Mouse (Mus musculus) cerebellum, adult 2 months (tissue): ENCODE measurements around the gene Dcaf11.
A peak's percentile ranks its signal among the peaks of the same experiment; 100 is the strongest.

Experiments used
- CTCF ChIP-seq: fragments of 200-500 bp; IDR thresholded peaks from 2 replicates; pipeline ENCODE4 v1.5.1; 2011; ENCODE audit warnings: low read depth, mild to moderate bottlenecking, control low read depth, low read length, moderate library complexity, borderline replicate concordance; ENCODE audit not compliant: insufficient read depth
- POLR2A ChIP-seq: fragments of 200-500 bp; IDR thresholded peaks from 2 replicates; pipeline ENCODE4 v1.6.1; 2011; ENCODE audit warnings: low read length, control low read depth, borderline replicate concordance; ENCODE audit not compliant: insufficient read depth

DNA sequence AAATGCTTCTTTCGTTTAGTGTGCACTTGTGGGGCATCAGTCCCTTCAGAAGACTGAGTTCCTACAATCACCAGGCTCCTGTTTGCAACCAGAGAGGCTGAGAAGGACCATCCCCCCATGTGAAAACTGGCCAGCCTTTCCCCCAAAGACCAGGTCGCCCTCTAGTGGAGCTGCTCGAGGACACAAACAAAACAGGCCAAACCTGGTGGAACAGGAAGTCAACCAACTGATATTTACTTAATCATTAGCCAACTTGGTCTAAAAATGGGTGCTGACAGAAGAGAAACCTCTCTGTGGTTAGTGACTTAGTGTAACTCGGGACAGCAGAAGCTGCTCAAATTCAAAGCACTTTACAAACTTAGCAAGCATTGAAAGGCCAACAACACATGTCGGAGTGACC is 2.8 kb upstream of the Dcaf11 start:
- TF ChIP-seq CTCF (peak; percentile 87), POLR2A (no peak)
